Mouse (Mus musculus): ENCODE measurements around the gene Arel1. TPM values are rescaled to one million over a fixed set of nuclear protein-coding genes. Genes with fewer than 3 reads are reported as not detected.

The Arel1 gene
- total RNA-seq (2021), result 10 to 100 TPM; 23.0 to 24.9 TPM
- long read RNA-seq, experiment 1, full-length matches to known transcripts, result 5 of 24 reads
- long read RNA-seq, experiment 1, partial matches to known transcripts, result 2 of 24 reads
- long read RNA-seq, experiment 1, other reads (novel, unspliced or antisense), result 17 of 24 reads
- long read RNA-seq, experiment 2, full-length matches to known transcripts, result 4 of 22 reads
- long read RNA-seq, experiment 2, partial matches to known transcripts, result 4 of 22 reads
- long read RNA-seq, experiment 2, other reads (novel, unspliced or antisense), result 14 of 22 reads

- TF ChIP-seq CTCF (IDR thresholded peaks at IDR 0.05), result no peak
- intact Hi-C loops (cut with DNase I), result no loop called here
- DNase-seq, result peak; percentile 90
- H3K27ac ChIP-seq, result peak within 1 kb of the TSS; percentile 90
- H3K4me3 ChIP-seq, result peak within 1 kb of the TSS; percentile 79
Observed at GRCm38 (mm10) chr12:84970428-84971096, at the start of gene Arel1, which contains the start of gene Fcf1. Gene Arel1, minus strand, starts transcription at chr12:84970900. Gene Fcf1, plus strand, starts transcription at chr12:84970897.

GRCm38 (mm10) chr12:85012185-85012584, 41.5 kb upstream of the Arel1 start:
- intact Hi-C loops (cut with DNase I), result no loop called here
- H3K27ac ChIP-seq, result no peak overlapping the region

DNA sequence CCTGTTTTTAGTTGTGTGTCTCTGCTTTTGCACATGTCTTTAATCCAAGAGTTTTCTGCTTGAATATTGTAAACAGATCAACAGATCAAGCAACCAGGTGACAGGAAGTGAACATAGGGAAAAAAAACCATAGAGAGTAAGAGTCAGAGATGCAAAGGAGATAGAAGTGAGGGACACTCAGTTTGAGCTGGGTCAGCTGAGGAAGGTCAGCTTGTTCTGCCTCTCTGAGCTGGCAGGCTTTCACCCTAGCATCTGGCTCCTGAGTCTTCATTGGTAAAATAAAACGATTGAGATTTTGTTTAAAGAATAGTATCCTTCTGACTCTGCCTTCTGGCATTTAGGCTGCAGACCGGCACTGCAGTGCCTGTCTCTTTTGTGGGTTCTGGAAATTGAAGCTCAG, 39.8 kb upstream of the Arel1 start:
- DNase-seq, result no peak
- Histone ChIP-seq H3K4me3 (no peak overlapping the region), H3K27ac (no peak overlapping the region)
- TF ChIP-seq CTCF (IDR thresholded peaks at IDR 0.05), result no peak
- intact Hi-C loops (cut with DNase I), result no loop called here

More at GRCm38 (mm10) chr12:85012185-85012584, 41.5 kb upstream of the Arel1 start:
- no peak for DNase-seq
- no peak for TF ChIP-seq CTCF (IDR thresholded peaks at IDR 0.05)
- H3K4me3 ChIP-seq, result no peak overlapping the region

DNA sequence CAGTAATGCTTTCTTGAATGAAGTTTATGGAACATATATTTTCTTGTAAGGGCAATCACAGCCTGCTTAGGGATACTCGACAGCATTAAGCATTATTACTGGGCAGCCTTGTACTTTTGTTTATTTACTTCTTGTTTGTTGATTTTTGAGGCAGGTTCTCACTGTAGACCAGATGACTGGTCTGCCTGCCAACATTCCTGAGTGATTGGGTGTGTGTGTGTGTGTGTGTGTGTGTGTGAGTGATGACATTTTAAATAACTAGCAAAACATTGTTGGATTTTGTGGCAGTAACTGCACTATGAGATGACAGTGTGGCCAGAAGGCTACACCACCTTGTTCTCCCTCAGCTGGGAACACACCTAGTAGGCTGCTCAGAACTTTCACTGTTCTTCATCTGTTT, 39.1 kb upstream of the Arel1 start:
- no peak overlapping the region for H3K27ac ChIP-seq
- H3K4me3 ChIP-seq, result no peak overlapping the region
- TF ChIP-seq CTCF (IDR thresholded peaks at IDR 0.05), result no peak
- intact Hi-C loops (cut with DNase I), result no loop called here
- no peak for DNase-seq

- intact Hi-C loops (cut with DNase I), result no loop called here
- no peak for DNase-seq
- Histone ChIP-seq H3K4me3 (no peak overlapping the region), H3K27ac (peak overlapping the region; percentile 38)
- no peak for TF ChIP-seq CTCF (IDR thresholded peaks at IDR 0.05)
Observed at GRCm38 (mm10) chr12:85007021-85007420, 36.3 kb upstream of the Arel1 start.

DNA sequence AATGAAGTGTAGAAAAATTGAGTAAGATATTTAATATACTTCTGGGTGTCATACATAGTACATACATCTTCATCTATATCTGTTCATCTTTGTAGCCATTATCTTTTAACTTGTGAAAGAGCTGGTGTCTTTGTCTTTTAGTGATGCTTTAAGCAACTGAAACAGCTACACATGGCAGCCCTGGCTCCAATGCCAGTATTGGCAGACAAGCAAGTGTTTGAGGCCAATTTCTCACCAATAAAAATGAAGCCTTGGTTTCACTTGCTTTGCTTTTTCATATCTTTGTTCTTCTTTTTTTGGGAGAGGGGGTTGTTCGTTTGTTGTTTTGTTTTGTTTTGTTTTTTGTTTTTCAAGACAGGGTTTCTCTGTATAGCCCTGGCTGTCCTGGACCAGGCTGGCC, 35.5 kb upstream of the Arel1 start:
- DNase-seq, result no peak
- Histone ChIP-seq H3K27ac (no peak overlapping the region), H3K4me3 (no peak overlapping the region)
- intact Hi-C loops (cut with DNase I), result no loop called here
- no peak for TF ChIP-seq CTCF (IDR thresholded peaks at IDR 0.05)

- TF ChIP-seq CTCF (IDR thresholded peaks at IDR 0.05), result no peak
- Histone ChIP-seq H3K27ac (no peak overlapping the region), H3K4me3 (peak overlapping the region; percentile 99; the same call in 1 of the 2 replicates)
- DNase-seq, result no peak
- intact Hi-C loops (cut with DNase I), result no loop called here
Observed at GRCm38 (mm10) chr12:84999053-84999452, 28.4 kb upstream of the Arel1 start.

GRCm38 (mm10) chr12:84996501-84997398, 26.1 kb upstream of the Arel1 start:
- TF ChIP-seq CTCF (IDR thresholded peaks at IDR 0.05), result no peak
- peak overlapping the region; percentile 99 for H3K4me3 ChIP-seq
- H3K27ac ChIP-seq, result peak overlapping the region; percentile 93
- intact Hi-C loops (cut with DNase I), result no loop called here
- peak; percentile 68 for DNase-seq

GRCm38 (mm10) chr12:84996083-84996496, 25.4 kb upstream of the Arel1 start, which contains the start of gene Ylpm1:
Gene Ylpm1, plus strand, starts transcription at chr12:84996321.
- H3K4me3 ChIP-seq, result peak within 1 kb of the TSS; percentile 99
- intact Hi-C loops (cut with DNase I), result no loop called here
- TF ChIP-seq CTCF (IDR thresholded peaks at IDR 0.05), result peak; percentile 45; the same call in 1 of the 2 replicates
- DNase-seq, result peak; percentile 98
- H3K27ac ChIP-seq, result peak within 1 kb of the TSS; percentile 93

DNA sequence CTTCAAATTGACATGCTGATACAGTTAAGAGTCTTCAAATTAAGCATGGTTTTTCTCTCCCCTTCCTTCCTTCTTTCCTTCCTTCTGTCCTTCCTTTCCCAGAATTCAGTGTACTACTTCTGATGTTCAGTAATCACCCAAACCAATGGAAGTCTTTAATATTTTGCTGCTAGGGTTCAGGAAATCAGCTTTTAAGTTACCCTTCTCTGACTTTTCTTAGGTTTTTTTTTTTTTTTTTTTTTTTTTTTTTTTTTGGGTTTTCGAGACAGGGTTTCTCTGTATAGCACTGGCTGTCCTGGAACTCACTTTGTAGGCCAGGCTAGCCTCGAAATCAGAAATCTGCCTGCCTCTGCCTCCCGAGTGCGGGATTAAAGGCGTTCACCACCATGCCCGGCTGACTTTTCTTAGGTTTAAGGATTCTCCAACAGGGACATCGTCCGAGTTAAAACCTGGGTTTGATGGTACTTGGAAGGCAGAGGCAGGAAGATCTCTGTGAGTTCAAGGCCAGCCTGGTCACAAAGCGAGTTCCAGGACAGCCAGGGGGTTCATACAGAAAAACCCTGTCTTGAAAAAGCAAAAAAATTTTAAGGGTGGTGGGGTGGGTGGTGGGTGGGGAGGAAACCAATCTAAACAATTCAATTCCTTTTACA, 24.5 kb upstream of the Arel1 start:
- H3K4me3 ChIP-seq, result peak overlapping the region; percentile 99
- intact Hi-C loops (cut with DNase I), result no loop called here
- TF ChIP-seq CTCF (IDR thresholded peaks at IDR 0.05), result no peak
- DNase-seq, result peak; percentile 14
- H3K27ac ChIP-seq, result peak overlapping the region; percentile 93; the same call in 1 of the 2 replicates

GRCm38 (mm10) chr12:84989456-84989855, 18.8 kb upstream of the Arel1 start:
- intact Hi-C loops (cut with DNase I), result no loop called here
- H3K27ac ChIP-seq, result no peak overlapping the region
- no peak for TF ChIP-seq CTCF (IDR thresholded peaks at IDR 0.05)

GRCm38 (mm10) chr12:84979264-84979862, 8.7 kb upstream of the Arel1 start:
- DNase-seq, result no peak
- TF ChIP-seq CTCF (IDR thresholded peaks at IDR 0.05), result no peak
- intact Hi-C loops (cut with DNase I), result no loop called here
- H3K4me3 ChIP-seq, result no peak overlapping the region
- H3K27ac ChIP-seq, result no peak overlapping the region

More at GRCm38 (mm10) chr12:84989456-84989855, 18.8 kb upstream of the Arel1 start:
- DNase-seq, result no peak
- H3K4me3 ChIP-seq, result no peak overlapping the region

All from gastrocnemius, adult 2 months (tissue).